In the genomic region with DNA sequence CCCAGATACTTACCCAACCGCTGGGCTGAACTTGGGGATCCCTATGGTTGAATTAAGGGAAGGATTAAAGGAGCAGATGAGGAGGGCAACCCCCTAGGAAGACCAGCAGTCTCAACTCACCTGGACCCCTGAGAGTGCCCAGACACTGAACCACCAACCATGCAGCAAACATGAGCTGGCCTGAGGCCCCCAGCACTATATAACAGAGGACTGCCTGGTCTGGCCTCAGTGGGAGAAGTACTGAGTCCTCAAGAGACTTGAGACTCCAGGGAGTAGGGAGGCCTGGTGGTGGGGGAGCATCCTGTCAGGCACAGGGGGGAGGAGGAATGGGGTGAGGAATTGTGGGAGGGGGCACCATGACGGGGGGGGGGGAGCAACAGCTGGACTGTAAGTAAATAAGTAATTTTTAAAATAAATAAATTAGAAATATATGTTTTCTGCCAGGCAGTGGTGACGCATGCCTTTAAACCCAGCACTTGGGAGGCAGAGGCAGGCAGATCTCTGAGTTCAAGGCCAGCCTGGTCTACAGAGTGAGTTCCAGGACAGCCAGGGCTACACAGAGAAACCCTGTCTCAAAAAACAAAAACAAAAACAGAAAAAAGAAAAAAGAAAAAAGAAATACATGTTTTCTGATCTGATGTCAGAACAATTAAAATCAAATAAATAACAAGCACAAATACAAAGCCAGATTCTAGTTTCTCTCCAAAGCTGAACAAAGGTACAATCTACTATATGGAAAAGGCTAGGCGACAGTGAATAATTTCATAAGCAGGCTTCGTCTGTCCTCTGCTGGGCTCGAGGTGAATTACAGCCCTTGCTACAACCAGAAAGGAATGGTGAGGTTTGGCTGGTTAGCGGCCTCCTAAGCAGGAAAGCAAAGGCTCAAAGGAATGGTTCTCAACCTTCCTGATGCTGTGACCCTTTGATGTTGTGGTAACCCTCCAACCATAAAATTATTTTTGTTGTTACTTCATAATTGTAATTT, we compare ENCODE assay signal across 8 mouse cellular contexts. TPM values are rescaled to one million over a fixed set of nuclear protein-coding genes. Genes with fewer than 3 reads are reported as not detected.
DNase-seq lines count a peak whose midpoint lies in the region; ATAC-seq and TF ChIP-seq lines count a peak whose summit lies in the region.

No protein-coding gene starts in this region.

- peak; percentile 99 for TF ChIP-seq CTCF in cortical plate, adult 2 months (IDR thresholded peaks at IDR 0.05; ENCODE audit: extremely low read depth, insufficient read depth, low read length)
- TF ChIP-seq CTCF in liver, adult 2 months (IDR thresholded peaks at IDR 0.05; ENCODE audit: low read depth, low read length), result peak; percentile 67; the same call in 1 of the 2 replicates

- DNase-seq in urinary bladder, postnatal 14 days (ENCODE audit: low spot score), result peak; percentile 77
- no peak for DNase-seq in urinary bladder, adult 2 months (ENCODE audit: low spot score)
- DNase-seq in gastrocnemius, postnatal 4 days (ENCODE audit: low spot score in 2 of 2), result peak; percentile 37 to 63
- no peak for DNase-seq in liver, adult 2 months (ENCODE audit: extremely low read depth, low read depth, low spot score)
- peak; percentile 75 for DNase-seq in neural tube, embryonic 11.5 days (ENCODE audit: low spot score)
- peak; percentile 77 for DNase-seq in thymus, postnatal 14 days

- no peak for TF ChIP-seq POLR2A in cortical plate, adult 2 months (IDR thresholded peaks at IDR 0.05; ENCODE audit: extremely low read depth, insufficient read depth, low read length)
- no peak for TF ChIP-seq POLR2A in liver, adult 2 months (IDR thresholded peaks at IDR 0.05; ENCODE audit: extremely low read depth, insufficient read depth, low read length)

- H3K27me3 ChIP-seq in kidney, embryonic 15.5 days, result 0 out of 2 replicates have a peak, but pooled peaks cover 3% of the 10 kb centered on the region
- H3K27me3 ChIP-seq in liver, adult 2 months (ENCODE audit: control insufficient read depth, insufficient read depth, low read length), result no peaks in the 10 kb centered on the region
- no peaks in the 10 kb centered on the region for H3K27me3 ChIP-seq in neural tube, embryonic 11.5 days (ENCODE audit: control insufficient read depth, insufficient read depth, low read length)

- no peaks in the 10 kb centered on the region for H3K9me3 ChIP-seq in kidney, embryonic 15.5 days (replicated peaks)
- no peaks in the 10 kb centered on the region for H3K9me3 ChIP-seq in neural tube, embryonic 11.5 days (ENCODE audit: control insufficient read depth, low read length)

- H3K27ac ChIP-seq in cortical plate, adult 2 months (ENCODE audit: insufficient read depth, low read length), result no peak overlapping the region
- H3K27ac ChIP-seq in kidney, embryonic 15.5 days, result no peak overlapping the region
- no peak overlapping the region for H3K27ac ChIP-seq in liver, adult 2 months (replicated peaks; ENCODE audit: insufficient read depth, low read depth, low read length)
- no peak overlapping the region for H3K27ac ChIP-seq in neural tube, embryonic 11.5 days (ENCODE audit: low read depth, low read length)

- no peaks in the 10 kb centered on the region for H3K79me2 ChIP-seq in liver, adult 2 months (ENCODE audit: control insufficient read depth, insufficient read depth, low read length)

- H3K4me2 ChIP-seq in kidney, embryonic 15.5 days, result no peak overlapping the region
- H3K4me2 ChIP-seq in neural tube, embryonic 11.5 days (ENCODE audit: low read depth), result no peak overlapping the region

- H3K4me3 ChIP-seq in cortical plate, adult 2 months (ENCODE audit: insufficient read depth, low read length), result no peak overlapping the region
- no peak overlapping the region for H3K4me3 ChIP-seq in kidney, embryonic 15.5 days (replicated peaks)
- H3K4me3 ChIP-seq in liver, adult 2 months (ENCODE audit: insufficient read depth, low read depth, low read length), result no peak overlapping the region
- H3K4me3 ChIP-seq in neural tube, embryonic 11.5 days (ENCODE audit: low read depth, low read length), result no peak overlapping the region

- 43% methylated on average over 7 of the region's 7 CpGs for WGBS in kidney, embryonic 15.5 days
- WGBS in liver, adult 2 months, result 53% methylated on average over 7 of the region's 7 CpGs
- 47% methylated on average over 7 of the region's 7 CpGs for WGBS in neural tube, embryonic 11.5 days

- H3K4me1 ChIP-seq in cortical plate, adult 2 months (ENCODE audit: control insufficient read depth, insufficient read depth, low read length), result no peaks in the 10 kb centered on the region
- peaks cover 2% of the 10 kb centered on the region for H3K4me1 ChIP-seq in kidney, embryonic 15.5 days
- no peaks in the 10 kb centered on the region for H3K4me1 ChIP-seq in liver, adult 2 months (ENCODE audit: control insufficient read depth, insufficient read depth, low read length)
- H3K4me1 ChIP-seq in neural tube, embryonic 11.5 days (ENCODE audit: control insufficient read depth, insufficient read depth, low read length), result no peaks in the 10 kb centered on the region

- no peaks in the 10 kb centered on the region for H3K36me3 ChIP-seq in kidney, embryonic 15.5 days
- H3K36me3 ChIP-seq in liver, adult 2 months (ENCODE audit: control insufficient read depth, insufficient read depth, low read length), result no peaks in the 10 kb centered on the region
- H3K36me3 ChIP-seq in neural tube, embryonic 11.5 days (ENCODE audit: control insufficient read depth, insufficient read depth, low read length), result no peaks in the 10 kb centered on the region

- no peak overlapping the region for H3K9ac ChIP-seq in kidney, embryonic 15.5 days
- H3K9ac ChIP-seq in liver, adult 2 months (ENCODE audit: low read depth, low read length), result no peak overlapping the region
- H3K9ac ChIP-seq in neural tube, embryonic 11.5 days (ENCODE audit: low read length), result no peak overlapping the region

- ATAC-seq in kidney, embryonic 15.5 days (replicated peaks; ENCODE audit: low FRiP score), result peak; percentile 69
- ATAC-seq in neural tube, embryonic 11.5 days (ENCODE audit: insufficient read depth, low FRiP score, low TSS enrichment), result peak; percentile 67

RNA-seq across cellular contexts. Expression of a gene that starts 55.4 kb away (rescaled TPM):
- polyA plus RNA-seq in urinary bladder, adult 2 months (2012; rRNA removed), result 22.7 and 23.3 TPM in 2 replicates
- polyA plus RNA-seq in cortical plate, adult 2 months (2012; rRNA removed), result 41.6 and 43.1 TPM in 2 replicates
- total RNA-seq in gastrocnemius, postnatal 4 days (2021), result 10 to 100 TPM; 41.2 to 49.7 TPM
- 38.5 and 39.6 TPM in 2 replicates for polyA plus RNA-seq in kidney, embryonic 15.5 days (2015; fragmentation: Nextera tagmentation; extraction: Ambion mirVana)
- 64.2 and 77.9 TPM in 2 replicates for total RNA-seq in liver, adult 2 months (2014; rRNA removed)
- polyA plus RNA-seq in liver, adult 2 months (2012; rRNA removed), result 25.8 and 28.2 TPM in 2 replicates
- 39.8 and 41.3 TPM in 2 replicates for polyA plus RNA-seq in neural tube, embryonic 11.5 days (2014; fragmentation: Nextera tagmentation; extraction: Ambion mirVana)

Comparison
In these comparisons a context has a peak if more than half of its experiments do, and no peak if none do; other contexts are left out.
1. DNase-seq: peak in urinary bladder, postnatal 14 days (single experiment), gastrocnemius, postnatal 4 days (2 of 2), neural tube, embryonic 11.5 days (single experiment) and thymus, postnatal 14 days (single experiment); none in urinary bladder, adult 2 months (single experiment) and liver, adult 2 months (single experiment).